Mouse (Mus musculus): ENCODE results near the gene Tas1r3.

GRCm38 (mm10) chr4:155841003-155841454 is 22.1 kb downstream of the Tas1r3 start:
- TF ChIP-seq POLR2A (IDR thresholded peaks at IDR 0.05; ENCODE audit: low read depth, low read length) (no peak; the same call in 1 of the 2 replicates), CTCF (IDR thresholded peaks at IDR 0.05; ENCODE audit: extremely low read depth, insufficient read length, insufficient replicate concordance, low read depth, low read length) (peak; percentile 46; the same call in 1 of the 2 replicates)
